Mouse (Mus musculus) limb, embryonic 14.5 days (tissue): ENCODE measurements around the gene S100a14. TPM values are rescaled to one million over a fixed set of nuclear protein-coding genes. Genes with fewer than 3 reads are reported as not detected.
A peak's percentile ranks its signal among the peaks of the same experiment; 100 is the strongest.

Experiments
- ATAC-seq: fragments of 200-750 bp; cut with Nextera tagmentation; 2 replicates; pipeline ENCODE4 v1.8.0; 2017; ENCODE audit warnings: low read depth, moderate number of reproducible peaks, moderate TSS enrichment; ENCODE audit not compliant: low FRiP score
- DNase-seq: peaks from one replicate; pipeline ENCODE4 v3.0.0-alpha.2; 2015; ENCODE audit warnings: low spot score
- H3K27ac ChIP-seq: fragments of 300-500 bp; sonication (generic); replicated peaks from 2 replicates; pipeline ENCODE4 v1.5.1; 2014; ENCODE audit warnings: low read depth, mild to moderate bottlenecking, low read length, moderate library complexity, mixed read lengths
- H3K27me3 ChIP-seq: fragments of 300-500 bp; sonication (generic); 2 replicates; pipeline ENCODE4 v1.6.1; 2014; ENCODE audit warnings: low read length, mixed read lengths; ENCODE audit not compliant: control insufficient read depth, insufficient read depth
- H3K36me3 ChIP-seq: fragments of 300-500 bp; sonication (generic); 2 replicates; pipeline ENCODE4 v1.6.1; 2014; ENCODE audit warnings: mild to moderate bottlenecking, low read length, moderate library complexity, mixed read lengths; ENCODE audit not compliant: control insufficient read depth, insufficient read depth
- H3K4me1 ChIP-seq: fragments of 300-500 bp; sonication (generic); 2 replicates; pipeline ENCODE4 v1.6.1; 2014; ENCODE audit warnings: antibody characterized with exemption, low read length, mixed read lengths; ENCODE audit not compliant: control insufficient read depth, insufficient read depth
- H3K4me2 ChIP-seq: fragments of 300-500 bp; sonication (generic); replicated peaks from 2 replicates; pipeline ENCODE4 v1.6.1; 2014; ENCODE audit warnings: low read depth, mild to moderate bottlenecking, low read length, moderate library complexity; ENCODE audit not compliant: severe bottlenecking
- H3K4me3 ChIP-seq: fragments of 300-500 bp; sonication (generic); replicated peaks from 2 replicates; pipeline ENCODE4 v1.5.1; 2014; ENCODE audit warnings: low read length
- H3K9ac ChIP-seq: fragments of 300-500 bp; sonication (generic); 2 replicates; pipeline ENCODE4 v1.6.1; 2014; ENCODE audit warnings: mild to moderate bottlenecking, low read depth, low read length, moderate library complexity; ENCODE audit not compliant: severe bottlenecking
- H3K9me3 ChIP-seq: fragments of 300-500 bp; sonication (generic); 2 replicates; pipeline ENCODE4 v1.6.1; 2016; ENCODE audit warnings: low read length; ENCODE audit not compliant: control insufficient read depth
- POLR2A ChIP-seq: fragments of 200-500 bp; IDR thresholded peaks from 2 replicates; pipeline ENCODE4 v1.8.0; 2012; ENCODE audit warnings: inconsistent platforms, mild to moderate bottlenecking, moderate library complexity, borderline replicate concordance; ENCODE audit not compliant: insufficient read depth, insufficient read length; ENCODE audit errors: extremely low read depth
- WGBS: fragments of 180-500 bp; shearing (Covaris S2); extraction: QIAGEN DNeasy Blood & Tissue Kit; methylation state at CpG from one replicate; pipeline ENCODE4 v1.1.7; 2014; 5-methylcytosine and 5-hydroxymethylcytosine counted together
- polyA plus RNA-seq, 2 experiments: library from polyadenylated mRNA; depleted of rRNA in 1 of 2; stranded (reverse) in 1 of 2; unstranded in 1 of 2; fragments of >200 nt; fragmentation: Nextera tagmentation in 1 of 2; extraction: Ambion mirVana in 1 of 2; gene quantifications; 2 replicates each; pipeline versions ENCODE4 v1.2.1 to v1.2.3; 2012 to 2014

The S100a14 gene
- polyA plus RNA-seq, 2 experiments, result 33.4 to 51.3 TPM

GRCm38 (mm10) chr3:90506362-90506761 lies 20.3 kb upstream of the S100a14 start:
- H3K4me2 ChIP-seq, result no peak overlapping the region
- no peaks in the 10 kb centered on the region for H3K9me3 ChIP-seq
- H3K27ac ChIP-seq, result no peak overlapping the region
- H3K9ac ChIP-seq, result no peak overlapping the region
- H3K27me3 ChIP-seq, result no peaks in the 10 kb centered on the region
- TF ChIP-seq POLR2A, result no peak
- H3K4me3 ChIP-seq, result no peak overlapping the region
- 79% methylated on average over 3 of the region's 3 CpGs for WGBS
- H3K36me3 ChIP-seq, result peaks cover 61% of the 10 kb centered on the region
- H3K4me1 ChIP-seq, result peaks cover 10% of the 10 kb centered on the region
- ATAC-seq, result no peak
- no peak for DNase-seq

DNA sequence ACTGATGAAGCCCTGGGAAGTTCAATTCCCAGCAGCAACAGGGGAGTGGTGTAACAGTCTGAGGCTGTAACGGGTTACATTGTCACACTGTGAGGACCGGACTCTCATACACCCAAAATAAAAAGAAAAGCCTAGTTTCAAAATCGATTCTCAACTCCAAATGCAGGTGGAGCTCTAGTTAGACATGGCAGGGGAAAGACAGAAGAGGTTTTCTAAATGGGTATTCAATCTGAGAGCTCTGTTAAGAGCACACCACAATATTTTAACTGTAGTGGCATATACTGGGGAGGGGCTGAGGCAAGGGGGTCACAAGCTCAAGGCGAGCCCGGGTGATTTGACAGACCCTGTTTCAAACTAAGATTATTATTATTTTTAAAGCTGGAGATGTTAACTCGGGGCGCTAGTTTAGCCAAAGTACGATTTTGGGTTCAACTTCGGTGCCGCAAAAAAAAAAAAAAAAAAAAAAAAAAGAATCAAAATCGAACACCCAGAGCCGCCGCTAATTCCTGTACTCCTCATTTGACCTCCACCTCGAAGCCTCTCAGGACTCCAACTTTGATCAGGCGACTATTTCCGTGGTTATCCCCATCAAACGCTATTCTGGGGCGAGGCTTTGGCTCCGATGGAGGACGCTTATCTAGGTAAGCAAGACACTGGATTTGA lies 18.2 kb upstream of the S100a14 start:
- 3% methylated on average over 20 of the region's 20 CpGs for WGBS
- Histone ChIP-seq H3K27ac (peak overlapping the region; percentile 91), H3K9me3 (no peaks in the 10 kb centered on the region), H3K36me3 (peaks cover 40% of the 10 kb centered on the region), H3K4me2 (peak overlapping the region; percentile 52), H3K4me1 (peaks cover 10% of the 10 kb centered on the region), H3K27me3 (no peaks in the 10 kb centered on the region), H3K4me3 (peak overlapping the region; percentile 95), H3K9ac (peak overlapping the region; percentile 98)
- no peak for DNase-seq
- TF ChIP-seq POLR2A, result no peak
- no peak for ATAC-seq

GRCm38 (mm10) chr3:90508950-90509746 lies 17.5 kb upstream of the S100a14 start, which contains the start of gene Chtop:
Chtop (minus strand) TSS chr3:90509498.
- TF ChIP-seq POLR2A, result 0 out of 2 replicates have a peak, but pooled peaks have one; percentile 56
- peak; percentile 94 for ATAC-seq
- WGBS, result under 1% methylated on average over 51 of the region's 66 CpGs

GRCm38 (mm10) chr3:90509747-90510123 lies 16.9 kb upstream of the S100a14 start:
- Histone ChIP-seq H3K4me3 (peak overlapping the region; percentile 95), H3K4me2 (peak overlapping the region; percentile 42), H3K27ac (0 out of 2 replicates have a peak overlapping the region, but pooled peaks have one; percentile 91), H3K36me3 (peaks cover 28% of the 10 kb centered on the region), H3K9ac (no peak overlapping the region), H3K27me3 (no peaks in the 10 kb centered on the region), H3K9me3 (no peaks in the 10 kb centered on the region), H3K4me1 (peaks cover 15% of the 10 kb centered on the region)
- ATAC-seq, result peak; percentile 3; the same call in 1 of the 2 replicates
- DNase-seq, result no peak
- 32% methylated on average over 2 of the region's 2 CpGs for WGBS
- TF ChIP-seq POLR2A, result no peak

More at GRCm38 (mm10) chr3:90508950-90509746, 17.5 kb upstream of the S100a14 start, which contains the start of gene Chtop:
- Histone ChIP-seq H3K27me3 (no peaks in the 10 kb centered on the region), H3K9ac (peak within 1 kb of the TSS; percentile 98), H3K9me3 (no peaks in the 10 kb centered on the region), H3K4me1 (peaks cover 13% of the 10 kb centered on the region), H3K4me2 (peak within 1 kb of the TSS; percentile 52), H3K27ac (peak within 1 kb of the TSS; percentile 91), H3K4me3 (peak within 1 kb of the TSS; percentile 95), H3K36me3 (peaks cover 34% of the 10 kb centered on the region)
- DNase-seq, result peak; percentile 99

- H3K4me1 ChIP-seq, result peaks cover 21% of the 10 kb centered on the region
- no peak overlapping the region for H3K27ac ChIP-seq
- ATAC-seq (no peak), DNase-seq (no peak)
- H3K4me2 ChIP-seq, result no peak overlapping the region
- no peak overlapping the region for H3K4me3 ChIP-seq
- no peak overlapping the region for H3K9ac ChIP-seq
- H3K27me3 ChIP-seq, result no peaks in the 10 kb centered on the region
- no peaks in the 10 kb centered on the region for H3K9me3 ChIP-seq
- WGBS, result 81% methylated on average over 5 of the region's 5 CpGs
- no peak for TF ChIP-seq POLR2A
- H3K36me3 ChIP-seq, result peaks cover 3% of the 10 kb centered on the region; the same call in 1 of the 2 replicates
Observed at GRCm38 (mm10) chr3:90512276-90512675, 14.4 kb upstream of the S100a14 start.
